Mouse (Mus musculus) C2C12 (cell line): ENCODE data around the gene Borcs8.

Experiments used
- CTCF ChIP-seq: IDR thresholded peaks from one replicate; pipeline ENCODE4 v1.5.1; 2011; ENCODE audit not compliant: control insufficient read depth, insufficient read depth, insufficient read length
- FOSL1 ChIP-seq: IDR thresholded peaks from one replicate; pipeline ENCODE4 v1.8.0; 2011; ENCODE audit warnings: mild to moderate bottlenecking, low read length; ENCODE audit not compliant: poor library complexity, insufficient read depth, severe bottlenecking
- MAX ChIP-seq: IDR thresholded peaks from one replicate; pipeline ENCODE4 v1.6.1; 2011; ENCODE audit warnings: mild to moderate bottlenecking, control low read depth
- MYOD1 ChIP-seq: IDR thresholded peaks from one replicate; pipeline ENCODE4 v1.6.1; 2011; ENCODE audit warnings: low read depth; ENCODE audit not compliant: control insufficient read depth, insufficient read length
- MYOG ChIP-seq: IDR thresholded peaks from one replicate; pipeline ENCODE4 v1.6.1; 2011; ENCODE audit not compliant: control insufficient read depth, insufficient read length; ENCODE audit errors: extremely low read depth
- USF1 ChIP-seq: IDR thresholded peaks from one replicate; pipeline ENCODE4 v1.6.1; 2011; ENCODE audit warnings: low read depth, mild to moderate bottlenecking, control low read depth, moderate library complexity

GRCm38 (mm10) chr8:70139981-70140380, 682 bp downstream of the Borcs8 start:
- TF ChIP-seq CTCF (no peak), MYOD1 (no peak), MAX (no peak), FOSL1 (no peak), MYOG (no peak), USF1 (no peak)
